Mouse (Mus musculus) stomach, postnatal 0 days (tissue): ENCODE results near the gene Shisa6.

Experiments used
- CTCF ChIP-seq: IDR thresholded peaks from 2 replicates; pipeline ENCODE4 v1.5.1; 2016; ENCODE audit warnings: antibody characterized with exemption, low read depth, mild to moderate bottlenecking, moderate library complexity
- EP300 ChIP-seq: optimal IDR thresholded peaks from 2 replicates; pipeline ENCODE3; 2016; ENCODE audit warnings: antibody characterized with exemption

DNA sequence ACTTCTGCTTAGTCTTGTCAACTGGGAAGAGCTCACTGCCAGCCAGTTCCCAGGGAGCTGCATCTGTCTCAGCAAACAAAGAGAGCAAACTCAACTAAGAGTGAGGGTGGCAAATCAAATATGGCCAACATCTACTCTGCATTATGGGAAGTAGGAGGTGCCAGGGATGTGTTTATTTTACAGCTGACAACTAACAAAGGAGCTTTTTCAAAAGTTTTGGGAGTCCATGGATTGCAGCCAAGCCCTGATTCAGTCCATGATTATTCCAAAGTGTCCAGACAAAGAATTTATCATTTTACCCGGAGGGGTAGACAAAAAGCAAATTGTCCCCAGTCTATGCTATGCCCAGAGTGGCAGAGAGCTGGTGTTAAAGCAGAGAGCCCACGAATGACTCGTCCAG is 107.5 kb downstream of the Shisa6 start:
- TF ChIP-seq CTCF (no peak), EP300 (no peak)
